Mouse (Mus musculus) bone marrow, adult 2 months (tissue): Measurements from ENCODE around the gene Spryd3.

Source experiments
- CTCF ChIP-seq: fragments of 200-500 bp; IDR thresholded peaks from 2 replicates; pipeline ENCODE4 v1.5.1; 2011; ENCODE audit warnings: low read length, control low read depth; ENCODE audit not compliant: control insufficient read depth, insufficient read depth
- POLR2A ChIP-seq: fragments of 200-500 bp; IDR thresholded peaks from 2 replicates; pipeline ENCODE4 v1.6.1; 2011; ENCODE audit warnings: low read depth, mild to moderate bottlenecking, control low read depth, low read length, borderline replicate concordance; ENCODE audit not compliant: control insufficient read depth

- no peak for TF ChIP-seq CTCF
- no peak for TF ChIP-seq POLR2A
Measured at GRCm38 (mm10) chr15:102112181-102112580, 23.9 kb downstream of the Spryd3 start.
